Mouse (Mus musculus) liver, adult 2 months (tissue): ENCODE measurements at regions not wholly inside any gene's neighbourhood (a gene's known extent, or its start where the extent isn't known, plus 50 kb on each side); places are given as distances from the start of the nearest gene placed in this dataset.
A peak's percentile ranks its signal among the peaks of the same experiment; 100 is the strongest.

Source experiments
- DNase-seq: peaks from one replicate; pipeline ENCODE4 v3.0.0-alpha.2; 2011; ENCODE audit warnings: low read depth, low spot score; ENCODE audit errors: extremely low read depth
- H3K27ac ChIP-seq: fragments of 200-500 bp; replicated peaks from 2 replicates; pipeline ENCODE4 v1.5.1; 2012; ENCODE audit warnings: low read depth, mild to moderate bottlenecking, control low read depth, inconsistent platforms, low read length; ENCODE audit not compliant: insufficient read depth
- H3K27me3 ChIP-seq: fragments of 200-500 bp; 2 replicates; pipeline ENCODE4 v1.6.1; 2012; ENCODE audit warnings: mild to moderate bottlenecking, moderate library complexity, low read length, inconsistent platforms; ENCODE audit not compliant: control insufficient read depth, insufficient read depth
- H3K36me3 ChIP-seq: fragments of 200-500 bp; 2 replicates; pipeline ENCODE4 v1.6.1; 2012; ENCODE audit warnings: low read length, inconsistent platforms; ENCODE audit not compliant: control insufficient read depth, insufficient read depth
- H3K4me1 ChIP-seq: fragments of 200-500 bp; 2 replicates; pipeline ENCODE4 v1.6.1; 2011; ENCODE audit warnings: low read length; ENCODE audit not compliant: control insufficient read depth, insufficient read depth
- H3K4me3 ChIP-seq: fragments of 200-500 bp; 2 replicates; pipeline ENCODE4 v1.5.1; 2011; ENCODE audit warnings: low read depth, mild to moderate bottlenecking, control low read depth, low read length, moderate library complexity; ENCODE audit not compliant: insufficient read depth
- H3K79me2 ChIP-seq: fragments of 200-500 bp; 2 replicates; pipeline ENCODE4 v1.6.1; 2012; ENCODE audit warnings: inconsistent platforms, mild to moderate bottlenecking, low read length, moderate library complexity; ENCODE audit not compliant: control insufficient read depth, insufficient read depth
- H3K9ac ChIP-seq: fragments of 200-500 bp; 2 replicates; pipeline ENCODE4 v1.6.1; 2012; ENCODE audit warnings: low read depth, mild to moderate bottlenecking, control low read depth, inconsistent platforms, low read length
- CTCF ChIP-seq: fragments of 200-500 bp; IDR thresholded peaks from 2 replicates; pipeline ENCODE4 v1.5.1; 2011; ENCODE audit warnings: low read depth, low read length, control low read depth
- POLR2A ChIP-seq: fragments of 200-500 bp; IDR thresholded peaks from 2 replicates; pipeline ENCODE4 v1.6.1; 2011; ENCODE audit warnings: low read length, control low read depth; ENCODE audit not compliant: insufficient read depth; ENCODE audit errors: extremely low read depth
- WGBS: fragments of 180-500 bp; shearing (Covaris S2); methylation state at CpG from one replicate; pipeline ENCODE4 v1.1.7; 2018; 5-methylcytosine and 5-hydroxymethylcytosine counted together

DNA sequence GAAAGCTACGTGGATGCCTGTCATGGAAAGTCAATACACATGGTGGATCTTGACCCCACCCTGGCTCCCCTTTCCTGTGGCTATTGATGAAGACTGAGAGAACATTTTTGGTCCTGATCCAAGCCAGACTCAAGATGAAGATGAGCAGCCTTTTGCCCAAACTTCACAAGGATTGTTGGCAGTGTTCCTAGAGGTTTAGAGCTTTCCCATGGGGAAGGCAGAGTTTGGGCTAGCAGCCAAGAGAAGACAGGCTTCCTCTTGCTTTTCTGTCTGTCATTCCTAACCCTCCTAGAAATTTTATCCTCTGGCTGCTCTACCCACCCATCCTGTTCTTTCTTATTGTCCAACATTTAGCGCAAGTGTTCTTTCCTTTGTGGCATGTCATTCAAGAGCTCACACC, 83.6 kb upstream of the Camk1g start:
- H3K4me3 ChIP-seq, result no peak overlapping the region
- no peak for DNase-seq
- H3K36me3 ChIP-seq, result no peaks in the 10 kb centered on the region
- TF ChIP-seq CTCF (no peak), POLR2A (no peak)
- 75% methylated on average over 2 of the region's 2 CpGs for WGBS
- no peaks in the 10 kb centered on the region for H3K27me3 ChIP-seq
- H3K79me2 ChIP-seq, result no peaks in the 10 kb centered on the region
- H3K27ac ChIP-seq, result no peak overlapping the region
- H3K4me1 ChIP-seq, result peaks cover 4% of the 10 kb centered on the region; the same call in 1 of the 2 replicates
- no peak overlapping the region for H3K9ac ChIP-seq

DNA sequence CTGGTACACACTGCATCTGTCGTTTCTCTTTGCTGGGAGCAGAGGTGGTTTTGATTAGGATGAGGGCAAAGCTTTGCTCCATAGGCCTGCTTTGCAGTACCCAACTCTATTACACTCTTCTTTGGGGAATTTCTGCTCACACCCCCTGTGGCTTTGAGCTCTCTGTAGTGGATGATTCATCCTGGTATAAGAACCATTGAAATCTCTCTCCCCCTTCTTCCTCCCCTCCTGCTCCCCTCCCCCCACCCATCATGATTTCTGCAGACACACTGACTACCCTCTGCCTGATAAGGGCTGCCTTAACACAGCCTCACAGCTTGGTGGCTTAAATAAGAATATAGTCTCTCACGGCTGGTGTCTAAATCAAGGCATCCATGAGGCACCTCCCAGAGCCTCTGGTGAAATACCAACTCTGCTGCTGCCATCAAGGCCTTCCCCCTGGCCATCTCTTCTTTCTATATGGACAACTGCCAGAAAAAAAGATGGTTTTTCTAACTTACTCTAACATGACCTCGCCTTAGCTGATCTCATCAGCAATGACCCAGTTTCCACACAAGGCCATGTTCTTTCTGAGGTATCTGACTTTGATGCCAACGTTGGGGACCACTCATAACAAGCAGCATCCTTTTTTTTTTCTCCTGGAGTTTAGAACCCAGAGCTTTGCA, 81.5 kb upstream of the Camk1g start:
- TF ChIP-seq POLR2A (no peak), CTCF (no peak)
- no peaks in the 10 kb centered on the region for H3K79me2 ChIP-seq
- no peak overlapping the region for H3K27ac ChIP-seq
- DNase-seq, result no peak
- H3K36me3 ChIP-seq, result no peaks in the 10 kb centered on the region
- H3K9ac ChIP-seq, result no peak overlapping the region
- peaks cover 4% of the 10 kb centered on the region; the same call in 1 of the 2 replicates for H3K4me1 ChIP-seq
- WGBS, result 52% methylated on average over 4 of the region's 4 CpGs
- H3K27me3 ChIP-seq, result no peaks in the 10 kb centered on the region
- H3K4me3 ChIP-seq, result no peak overlapping the region

- Histone ChIP-seq H3K27ac (no peak overlapping the region), H3K9ac (no peak overlapping the region), H3K4me3 (no peak overlapping the region), H3K79me2 (no peaks in the 10 kb centered on the region), H3K27me3 (no peaks in the 10 kb centered on the region), H3K4me1 (peaks cover 4% of the 10 kb centered on the region; the same call in 1 of the 2 replicates), H3K36me3 (no peaks in the 10 kb centered on the region)
- TF ChIP-seq CTCF (no peak), POLR2A (no peak)
- no peak for DNase-seq
- 66% methylated on average over 3 of the region's 3 CpGs for WGBS
Observed at GRCm38 (mm10) chr1:193450814-193451213, 80.7 kb upstream of the Camk1g start.

GRCm38 (mm10) chr1:193450201-193450600, 80.1 kb upstream of the Camk1g start:
- Histone ChIP-seq H3K36me3 (no peaks in the 10 kb centered on the region), H3K4me1 (peaks cover 4% of the 10 kb centered on the region; the same call in 1 of the 2 replicates), H3K79me2 (no peaks in the 10 kb centered on the region), H3K27me3 (no peaks in the 10 kb centered on the region), H3K4me3 (no peak overlapping the region), H3K9ac (no peak overlapping the region), H3K27ac (no peak overlapping the region)
- no peak for DNase-seq
- no peak for TF ChIP-seq CTCF
- TF ChIP-seq POLR2A, result no peak
- WGBS, result 76% methylated on average over 6 of the region's 6 CpGs

DNA sequence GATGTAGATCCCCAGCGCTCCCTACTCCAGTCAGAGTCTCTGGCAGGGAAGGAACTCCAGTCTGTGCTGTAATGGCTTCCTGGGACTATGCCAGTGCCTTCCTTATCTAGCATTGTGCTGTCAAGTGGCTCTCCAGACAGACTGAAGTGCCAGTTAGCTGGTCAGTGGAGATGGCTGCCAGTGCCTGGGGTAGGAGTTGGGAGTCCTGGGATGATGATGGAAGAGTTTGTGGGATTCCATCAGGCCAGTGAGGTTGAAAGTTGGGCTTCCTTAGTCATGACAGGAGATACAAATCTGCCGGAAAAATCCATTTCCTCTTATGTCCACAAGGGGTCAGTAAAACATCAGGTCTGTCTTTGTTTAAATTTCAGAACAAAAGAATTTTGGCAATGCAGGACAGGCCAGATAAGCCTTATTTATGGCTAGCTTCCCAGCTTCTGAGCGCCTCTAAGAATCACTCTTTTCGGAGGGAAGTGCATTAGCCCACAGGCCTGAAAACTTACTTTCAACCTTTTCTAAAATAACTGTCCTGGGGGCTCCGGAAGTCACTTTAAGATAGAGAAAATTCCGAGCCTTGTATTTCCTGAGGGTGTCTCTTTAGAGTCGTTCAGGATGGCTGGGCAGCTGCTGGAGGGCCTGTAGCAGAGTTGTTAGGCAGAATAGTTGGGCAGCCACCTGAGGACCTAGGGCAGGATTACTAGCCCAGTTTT, 79.5 kb upstream of the Camk1g start:
- Histone ChIP-seq H3K36me3 (no peaks in the 10 kb centered on the region), H3K9ac (no peak overlapping the region), H3K27me3 (no peaks in the 10 kb centered on the region), H3K27ac (no peak overlapping the region), H3K4me3 (no peak overlapping the region), H3K79me2 (no peaks in the 10 kb centered on the region), H3K4me1 (peaks cover 4% of the 10 kb centered on the region; the same call in 1 of the 2 replicates)
- no peak for TF ChIP-seq POLR2A
- TF ChIP-seq CTCF, result peak; percentile 45
- peak; percentile 54 for DNase-seq
- WGBS, result 22% methylated on average over 7 of the region's 7 CpGs
